Mouse (Mus musculus): ENCODE measurements around the gene Olfr155.

GRCm38 (mm10) chr4:43875160-43875918 lies 24.0 kb downstream of the Olfr155 start, which contains the start of gene Reck:
- TF ChIP-seq CTCF (IDR thresholded peaks at IDR 0.05; ENCODE audit: low read depth, low read length) (no peak), POLR2A (IDR thresholded peaks at IDR 0.05; ENCODE audit: extremely low read depth, insufficient read depth, low read length) (no peak)

Data from liver, adult 2 months (tissue).